Mouse (Mus musculus) testis, adult 2 months (tissue): ENCODE measurements at regions not wholly inside any gene's neighbourhood (a gene's known extent, or its start where the extent isn't known, plus 50 kb on each side); places are given as distances from the start of the nearest gene placed in this dataset.

Experiments
- CTCF ChIP-seq: fragments of 200-500 bp; IDR thresholded peaks from 2 replicates; pipeline ENCODE4 v1.5.1; 2012; ENCODE audit warnings: low read depth, mild to moderate bottlenecking, inconsistent platforms, low read length, moderate library complexity; ENCODE audit not compliant: control insufficient read depth, insufficient read depth, insufficient replicate concordance
- POLR2A ChIP-seq: fragments of 200-500 bp; IDR thresholded peaks from 2 replicates; pipeline ENCODE4 v1.6.1; 2012; ENCODE audit warnings: low read depth, mild to moderate bottlenecking, inconsistent platforms, low read length, moderate library complexity; ENCODE audit not compliant: control insufficient read depth

- TF ChIP-seq CTCF (no peak), POLR2A (no peak)
Observed at GRCm38 (mm10) chr15:97592786-97593185, 112.8 kb downstream of the Rpap3 start.
